Mouse (Mus musculus) CD4-positive, CD25-positive, alpha-beta regulatory T cell, adult 2 months (primary cell): ENCODE data around the gene Tubal3.
"Not testable (repeated sequence)": the region's sequence is repeated elsewhere in the genome, so short reads cannot be mapped to it uniquely, and the experiment has no call there.

Experiments
- DNase-seq: peaks from one replicate; pipeline ENCODE4 v3.0.0-alpha.2; 2012; ENCODE audit warnings: low read depth, low spot score

The Tubal3 gene

GRCm38 (mm10) chr13:3917571-3918311 lies at the start of gene Tubal3, which contains the start of gene Net1:
Tubal3 (plus strand) TSS chr13:3918274.
Net1 (minus strand) TSS chr13:3918220.
- peak; percentile 93 for DNase-seq

- DNase-seq = no peak
Measured at GRCm38 (mm10) chr13:3869901-3870300, 48.2 kb upstream of the Tubal3 start.

GRCm38 (mm10) chr13:3872832-3873231 lies 45.2 kb upstream of the Tubal3 start:
- no peak for DNase-seq

- DNase-seq = no peak
Measured at GRCm38 (mm10) chr13:3876448-3876847, 41.6 kb upstream of the Tubal3 start.

GRCm38 (mm10) chr13:3877185-3877584 lies 40.9 kb upstream of the Tubal3 start:
- no peak for DNase-seq

GRCm38 (mm10) chr13:3877679-3878220 lies 40.3 kb upstream of the Tubal3 start:
- DNase-seq = no peak

- DNase-seq = no peak
Measured at GRCm38 (mm10) chr13:3886663-3887062, 31.4 kb upstream of the Tubal3 start.

GRCm38 (mm10) chr13:3889111-3889510 lies 29.0 kb upstream of the Tubal3 start:
- no peak for DNase-seq

- DNase-seq = no peak
Measured at GRCm38 (mm10) chr13:3890061-3890460, 28.0 kb upstream of the Tubal3 start.

- no peak for DNase-seq
Measured at GRCm38 (mm10) chr13:3891479-3892087, 26.5 kb upstream of the Tubal3 start.

- peak; percentile 24 for DNase-seq
Measured at GRCm38 (mm10) chr13:3892601-3893000, 25.5 kb upstream of the Tubal3 start.

GRCm38 (mm10) chr13:3893126-3893734 lies 24.8 kb upstream of the Tubal3 start:
- DNase-seq = peak; percentile 95

- no peak for DNase-seq
Measured at GRCm38 (mm10) chr13:3894549-3894948, 23.5 kb upstream of the Tubal3 start.

- DNase-seq = no peak
Measured at GRCm38 (mm10) chr13:3895397-3895980, 22.6 kb upstream of the Tubal3 start.

- no peak for DNase-seq
Measured at GRCm38 (mm10) chr13:3896032-3896431, 22.0 kb upstream of the Tubal3 start.

GRCm38 (mm10) chr13:3896913-3897312 lies 21.2 kb upstream of the Tubal3 start:
- peak; percentile 87 for DNase-seq

- not testable (repeated sequence) for DNase-seq
Measured at GRCm38 (mm10) chr13:3898202-3898601, 19.9 kb upstream of the Tubal3 start.

GRCm38 (mm10) chr13:3899301-3899700 lies 18.8 kb upstream of the Tubal3 start:
- DNase-seq = no peak

- DNase-seq = no peak
Measured at GRCm38 (mm10) chr13:3907151-3907696, 10.8 kb upstream of the Tubal3 start.

GRCm38 (mm10) chr13:3908262-3908661 lies 9.8 kb upstream of the Tubal3 start:
- no peak for DNase-seq

GRCm38 (mm10) chr13:3910356-3910755 lies 7.7 kb upstream of the Tubal3 start:
- no peak for DNase-seq

- DNase-seq = no peak
Measured at GRCm38 (mm10) chr13:3913504-3913903, 4.6 kb upstream of the Tubal3 start.
